Mouse (Mus musculus) kidney, embryonic 14.5 days (tissue): ENCODE data around the gene Gnaq. TPM values are rescaled to one million over a fixed set of nuclear protein-coding genes. Genes with fewer than 3 reads are reported as not detected.

Source experiments
- ATAC-seq: fragments of 200-750 bp; cut with Nextera tagmentation; 2 replicates; pipeline ENCODE4 v1.8.0; 2017; ENCODE audit warnings: moderate number of reproducible peaks, mild to moderate bottlenecking, moderate TSS enrichment, moderate library complexity; ENCODE audit not compliant: low FRiP score, low TSS enrichment
- H3K27ac ChIP-seq: fragments of 300-500 bp; sonication (generic); 2 replicates; pipeline ENCODE4 v1.5.1; 2014; ENCODE audit warnings: low read depth, mild to moderate bottlenecking, low read length, moderate library complexity, mixed read lengths
- H3K27me3 ChIP-seq: fragments of 300-500 bp; sonication (generic); 2 replicates; pipeline ENCODE4 v1.6.1; 2014; ENCODE audit warnings: mild to moderate bottlenecking, low read length; ENCODE audit not compliant: control insufficient read depth, insufficient read depth
- H3K36me3 ChIP-seq: fragments of 300-500 bp; sonication (generic); 2 replicates; pipeline ENCODE4 v1.6.1; 2014; ENCODE audit warnings: low read length, mixed read lengths; ENCODE audit not compliant: control insufficient read depth, insufficient read depth
- H3K4me1 ChIP-seq: fragments of 300-500 bp; sonication (generic); 2 replicates; pipeline ENCODE4 v1.6.1; 2014; ENCODE audit warnings: low read length, mixed read lengths; ENCODE audit not compliant: control insufficient read depth, insufficient read depth
- H3K4me2 ChIP-seq: fragments of 300-500 bp; sonication (generic); replicated peaks from 2 replicates; pipeline ENCODE4 v1.6.1; 2014; ENCODE audit warnings: low read depth, mild to moderate bottlenecking, low read length
- H3K4me3 ChIP-seq: fragments of 300-500 bp; sonication (generic); 2 replicates; pipeline ENCODE4 v1.5.1; 2014; ENCODE audit warnings: mild to moderate bottlenecking, low read length
- H3K9ac ChIP-seq: fragments of 300-500 bp; sonication (generic); 2 replicates; pipeline ENCODE4 v1.6.1; 2014; ENCODE audit warnings: low read depth, mild to moderate bottlenecking, low read length, moderate library complexity
- H3K9me3 ChIP-seq: fragments of 300-500 bp; sonication (generic); 2 replicates; pipeline ENCODE4 v1.6.1; 2016; ENCODE audit warnings: low read length; ENCODE audit not compliant: control insufficient read depth
- WGBS: fragments of 180-500 bp; shearing (Covaris S2); extraction: QIAGEN DNeasy Blood & Tissue Kit; methylation state at CpG from one replicate; pipeline ENCODE4 v1.1.7; 2014; 5-methylcytosine and 5-hydroxymethylcytosine counted together
- polyA plus RNA-seq: library from polyadenylated mRNA; unstranded; fragments of >200 nt; fragmentation: Nextera tagmentation; extraction: Ambion mirVana; gene quantifications from 2 replicates; pipeline ENCODE4 v1.2.1, GENCODE M21; 2014

The Gnaq gene
- polyA plus RNA-seq, 1 experiment from 2014 or later = 18.3 TPM

GRCm38 (mm10) chr19:16382392-16382791 is 249.8 kb downstream of the Gnaq start:
- no peak for ATAC-seq
- peaks cover 25% of the 10 kb centered on the region for H3K36me3 ChIP-seq

GRCm38 (mm10) chr19:16383127-16383526 is 250.5 kb downstream of the Gnaq start:
- no peaks in the 10 kb centered on the region for H3K4me1 ChIP-seq
- H3K9me3 ChIP-seq = no peaks in the 10 kb centered on the region
- no peak overlapping the region for H3K4me3 ChIP-seq
- no peak overlapping the region for H3K27ac ChIP-seq
- ATAC-seq = no peak
- 74% methylated on average over 13 of the region's 13 CpGs for WGBS
- no peaks in the 10 kb centered on the region for H3K27me3 ChIP-seq
- no peak overlapping the region for H3K4me2 ChIP-seq
- H3K9ac ChIP-seq = no peak overlapping the region
- peaks cover 28% of the 10 kb centered on the region for H3K36me3 ChIP-seq

More at GRCm38 (mm10) chr19:16382392-16382791, 249.8 kb downstream of the Gnaq start:
- no peak overlapping the region for H3K27ac ChIP-seq
- no peaks in the 10 kb centered on the region for H3K4me1 ChIP-seq
- H3K27me3 ChIP-seq = no peaks in the 10 kb centered on the region
- H3K9me3 ChIP-seq = no peaks in the 10 kb centered on the region
- H3K4me3 ChIP-seq = no peak overlapping the region
- WGBS = 88% methylated on average over 2 of the region's 2 CpGs
- no peak overlapping the region for H3K4me2 ChIP-seq
- H3K9ac ChIP-seq = no peak overlapping the region

GRCm38 (mm10) chr19:16384094-16384493 is 251.5 kb downstream of the Gnaq start:
- Histone ChIP-seq H3K27me3 (no peaks in the 10 kb centered on the region), H3K9ac (no peak overlapping the region), H3K4me2 (no peak overlapping the region), H3K27ac (no peak overlapping the region), H3K36me3 (peaks cover 18% of the 10 kb centered on the region; the same call in 1 of the 2 replicates), H3K4me3 (no peak overlapping the region), H3K9me3 (no peaks in the 10 kb centered on the region), H3K4me1 (no peaks in the 10 kb centered on the region)
- WGBS = 85% methylated on average over 6 of the region's 6 CpGs
- no peak for ATAC-seq

GRCm38 (mm10) chr19:16384957-16385356 is 252.3 kb downstream of the Gnaq start:
- no peaks in the 10 kb centered on the region for H3K9me3 ChIP-seq
- no peaks in the 10 kb centered on the region for H3K4me1 ChIP-seq
- H3K36me3 ChIP-seq = peaks cover 13% of the 10 kb centered on the region; the same call in 1 of the 2 replicates
- no peak overlapping the region for H3K4me2 ChIP-seq
- 71% methylated on average over 11 of the region's 11 CpGs for WGBS
- no peak overlapping the region for H3K9ac ChIP-seq
- H3K27me3 ChIP-seq = no peaks in the 10 kb centered on the region
- ATAC-seq = no peak
- no peak overlapping the region for H3K4me3 ChIP-seq
- H3K27ac ChIP-seq = no peak overlapping the region

- Histone ChIP-seq H3K4me2 (no peak overlapping the region), H3K9me3 (no peaks in the 10 kb centered on the region), H3K36me3 (peaks cover 13% of the 10 kb centered on the region; the same call in 1 of the 2 replicates), H3K4me3 (no peak overlapping the region), H3K4me1 (no peaks in the 10 kb centered on the region), H3K27me3 (no peaks in the 10 kb centered on the region), H3K9ac (no peak overlapping the region), H3K27ac (no peak overlapping the region)
- WGBS = 85% methylated on average over 6 of the region's 6 CpGs
- ATAC-seq = no peak
Measured at GRCm38 (mm10) chr19:16386514-16386913, 253.9 kb downstream of the Gnaq start.

- no peaks in the 10 kb centered on the region for H3K27me3 ChIP-seq
- H3K9me3 ChIP-seq = no peaks in the 10 kb centered on the region
- no peak overlapping the region for H3K27ac ChIP-seq
- H3K4me1 ChIP-seq = no peaks in the 10 kb centered on the region
- H3K36me3 ChIP-seq = peaks cover 8% of the 10 kb centered on the region; the same call in 1 of the 2 replicates
- WGBS = 94% methylated on average over 6 of the region's 6 CpGs
- H3K4me2 ChIP-seq = no peak overlapping the region
- no peak overlapping the region for H3K4me3 ChIP-seq
- H3K9ac ChIP-seq = no peak overlapping the region
- no peak for ATAC-seq
Measured at GRCm38 (mm10) chr19:16390192-16390795, 257.7 kb downstream of the Gnaq start.

- H3K4me3 ChIP-seq = no peak overlapping the region
- no peaks in the 10 kb centered on the region for H3K27me3 ChIP-seq
- ATAC-seq = no peak
- H3K4me2 ChIP-seq = no peak overlapping the region
- H3K9ac ChIP-seq = no peak overlapping the region
- H3K36me3 ChIP-seq = no peaks in the 10 kb centered on the region
- no peaks in the 10 kb centered on the region for H3K9me3 ChIP-seq
- WGBS = 89% methylated on average over 5 of the region's 5 CpGs
- H3K27ac ChIP-seq = no peak overlapping the region
- H3K4me1 ChIP-seq = no peaks in the 10 kb centered on the region
Measured at GRCm38 (mm10) chr19:16394381-16394780, 261.8 kb downstream of the Gnaq start.

GRCm38 (mm10) chr19:16403101-16403500 is 270.5 kb downstream of the Gnaq start:
- 79% methylated on average over 6 of the region's 6 CpGs for WGBS

GRCm38 (mm10) chr19:16407727-16408126 is 275.1 kb downstream of the Gnaq start:
- Histone ChIP-seq H3K4me1 (no peaks in the 10 kb centered on the region), H3K4me3 (no peak overlapping the region), H3K27me3 (no peaks in the 10 kb centered on the region), H3K9ac (no peak overlapping the region), H3K36me3 (no peaks in the 10 kb centered on the region), H3K9me3 (no peaks in the 10 kb centered on the region; the same call in 1 of the 2 replicates), H3K27ac (no peak overlapping the region), H3K4me2 (no peak overlapping the region)
- no peak for ATAC-seq
- WGBS = 71% methylated on average over 1 of the region's 1 CpGs

More at GRCm38 (mm10) chr19:16403101-16403500, 270.5 kb downstream of the Gnaq start:
- no peak overlapping the region for H3K9ac ChIP-seq
- no peak overlapping the region for H3K27ac ChIP-seq
- no peaks in the 10 kb centered on the region for H3K27me3 ChIP-seq
- no peak overlapping the region for H3K4me3 ChIP-seq
- H3K36me3 ChIP-seq = no peaks in the 10 kb centered on the region
- no peaks in the 10 kb centered on the region; the same call in 1 of the 2 replicates for H3K9me3 ChIP-seq
- H3K4me1 ChIP-seq = no peaks in the 10 kb centered on the region
- H3K4me2 ChIP-seq = no peak overlapping the region
- ATAC-seq = no peak
